Mouse (Mus musculus): ENCODE data around the gene Rnf227. TPM values are rescaled to one million over a fixed set of nuclear protein-coding genes. Genes with fewer than 3 reads are reported as not detected.
A peak's percentile ranks its signal among the peaks of the same experiment; 100 is the strongest.

Rnf227 gene
- total and polyA plus RNA-seq, 2 experiments from 2014 or later: 225 to 231 TPM

- TF ChIP-seq CTCF (IDR thresholded peaks at IDR 0.05; ENCODE audit: low read depth): no peak
These were observed 17.4 kb downstream of the Rnf227 start for GRCm38 (mm10) chr11:69357690-69358089.

DNA sequence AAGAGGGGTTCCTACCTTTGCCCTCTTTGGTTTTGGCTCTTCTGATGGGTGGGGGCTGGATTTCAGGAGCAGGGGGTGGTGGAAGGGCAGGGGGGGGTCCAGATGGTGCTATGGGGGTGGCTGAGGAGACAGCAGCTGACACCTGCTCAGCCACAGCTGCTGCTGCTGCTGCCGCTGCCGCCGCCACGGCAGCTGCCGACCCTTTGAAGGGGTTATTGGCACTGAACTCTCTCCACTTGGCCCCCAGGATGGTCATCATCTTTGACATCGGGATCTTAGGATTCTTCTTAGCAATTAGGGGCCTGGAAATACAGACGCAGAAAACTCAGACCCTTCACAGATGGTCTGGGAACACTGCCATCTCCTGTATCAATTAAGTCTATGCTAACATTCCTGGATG, 21.8 kb downstream of the Rnf227 start:
- TF ChIP-seq CTCF (IDR thresholded peaks at IDR 0.05; ENCODE audit: low read depth): no peak
- 0 out of 2 replicates have a peak overlapping the region, but pooled peaks have one; percentile 21 for H3K27ac ChIP-seq (ENCODE audit: low read depth, low read length)
- WGBS: 30% methylated on average over 7 of the region's 7 CpGs

More at GRCm38 (mm10) chr11:69357690-69358089, 17.4 kb downstream of the Rnf227 start:
- Histone ChIP-seq H3K36me3 (ENCODE audit: insufficient read depth) (peaks cover 97% of the 10 kb centered on the region), H3K27ac (ENCODE audit: low read depth, low read length) (no peak overlapping the region), H3K9ac (no peak overlapping the region), H3K4me3 (ENCODE audit: low read depth, low read length) (no peak overlapping the region), H3K4me1 (ENCODE audit: insufficient read depth) (no peaks in the 10 kb centered on the region), H3K4me2 (ENCODE audit: low read depth) (no peak overlapping the region), H3K9me3 (ENCODE audit: low read length) (no peaks in the 10 kb centered on the region), H3K27me3 (ENCODE audit: insufficient read depth, low read length) (no peaks in the 10 kb centered on the region)
- 90% methylated on average over 12 of the region's 12 CpGs for WGBS
- DNase-seq (no peak), ATAC-seq (no peak)

GRCm38 (mm10) chr11:69362479-69362878, 22.2 kb downstream of the Rnf227 start:
- no peak overlapping the region for H3K4me2 ChIP-seq (ENCODE audit: low read depth)
- WGBS: 67% methylated on average over 2 of the region's 2 CpGs
- DNase-seq (no peak), ATAC-seq (no peak)
- no peak overlapping the region for H3K27ac ChIP-seq (ENCODE audit: low read depth, low read length)
- no peaks in the 10 kb centered on the region for H3K27me3 ChIP-seq (ENCODE audit: insufficient read depth, low read length)
- no peak; the same call in 1 of the 2 replicates for TF ChIP-seq CTCF (IDR thresholded peaks at IDR 0.05; ENCODE audit: low read depth)
- no peak overlapping the region for H3K9ac ChIP-seq
- H3K4me1 ChIP-seq (ENCODE audit: insufficient read depth): peaks cover 19% of the 10 kb centered on the region
- peaks cover 68% of the 10 kb centered on the region for H3K36me3 ChIP-seq (ENCODE audit: insufficient read depth)
- H3K9me3 ChIP-seq (ENCODE audit: low read length): no peaks in the 10 kb centered on the region
- no peak overlapping the region for H3K4me3 ChIP-seq (ENCODE audit: low read depth, low read length)

More for the DNA sequence above, 21.8 kb downstream of the Rnf227 start:
- ATAC-seq (no peak), DNase-seq (no peak)
- H3K4me2 ChIP-seq (ENCODE audit: low read depth): no peak overlapping the region
- no peaks in the 10 kb centered on the region for H3K27me3 ChIP-seq (ENCODE audit: insufficient read depth, low read length)
- H3K4me3 ChIP-seq (ENCODE audit: low read depth, low read length): no peak overlapping the region
- H3K4me1 ChIP-seq (ENCODE audit: insufficient read depth): peaks cover 19% of the 10 kb centered on the region
- no peak overlapping the region for H3K9ac ChIP-seq
- peaks cover 72% of the 10 kb centered on the region for H3K36me3 ChIP-seq (ENCODE audit: insufficient read depth)
- no peaks in the 10 kb centered on the region for H3K9me3 ChIP-seq (ENCODE audit: low read length)

DNA sequence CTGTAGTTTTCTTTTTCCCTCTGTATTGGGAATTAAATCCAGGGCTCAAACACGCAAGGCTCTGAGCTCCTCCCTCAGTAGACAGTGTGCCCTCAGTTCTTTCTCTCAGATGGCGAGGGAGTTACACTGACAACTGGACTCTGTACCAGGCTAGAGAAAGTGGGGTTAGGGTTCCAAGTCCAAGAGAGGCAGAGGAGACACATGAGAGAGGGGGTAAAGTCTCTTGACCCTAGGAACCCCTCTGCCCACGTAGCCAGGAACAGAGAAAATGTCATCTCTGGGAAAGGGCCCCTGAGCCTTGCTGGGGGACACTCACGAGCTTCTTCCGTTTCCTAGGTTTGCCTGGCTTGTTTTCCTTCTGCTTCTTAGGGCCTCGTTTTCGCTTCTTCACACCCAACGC, 24.1 kb downstream of the Rnf227 start:
- Histone ChIP-seq H3K9ac (peak overlapping the region; percentile 15), H3K4me1 (ENCODE audit: insufficient read depth) (peaks cover 19% of the 10 kb centered on the region), H3K36me3 (ENCODE audit: insufficient read depth) (peaks cover 49% of the 10 kb centered on the region), H3K27me3 (ENCODE audit: insufficient read depth, low read length) (no peaks in the 10 kb centered on the region), H3K4me2 (ENCODE audit: low read depth) (peak overlapping the region; percentile 94), H3K27ac (ENCODE audit: low read depth, low read length) (peak overlapping the region; percentile 69), H3K9me3 (ENCODE audit: low read length) (no peaks in the 10 kb centered on the region), H3K4me3 (ENCODE audit: low read depth, low read length) (no peak overlapping the region)
- no peak for DNase-seq
- no peak for ATAC-seq
- TF ChIP-seq CTCF (IDR thresholded peaks at IDR 0.05; ENCODE audit: low read depth): no peak
- 31% methylated on average over 8 of the region's 8 CpGs for WGBS

- ATAC-seq (peak; percentile 56), DNase-seq (peak; percentile 87)
- Histone ChIP-seq H3K4me3 (ENCODE audit: low read depth, low read length) (no peak overlapping the region), H3K9ac (peak overlapping the region; percentile 28; the same call in 1 of the 2 replicates), H3K4me2 (ENCODE audit: low read depth) (peak overlapping the region; percentile 94), H3K36me3 (ENCODE audit: insufficient read depth) (peaks cover 44% of the 10 kb centered on the region), H3K27me3 (ENCODE audit: insufficient read depth, low read length) (no peaks in the 10 kb centered on the region), H3K4me1 (ENCODE audit: insufficient read depth) (peaks cover 19% of the 10 kb centered on the region), H3K9me3 (ENCODE audit: low read length) (no peaks in the 10 kb centered on the region), H3K27ac (ENCODE audit: low read depth, low read length) (peak overlapping the region; percentile 100)
- WGBS: 3% methylated on average over 6 of the region's 6 CpGs
- no peak for TF ChIP-seq CTCF (IDR thresholded peaks at IDR 0.05; ENCODE audit: low read depth)
These were observed 24.6 kb downstream of the Rnf227 start for GRCm38 (mm10) chr11:69364910-69365309.

- H3K27ac ChIP-seq (ENCODE audit: low read depth, low read length): peak overlapping the region; percentile 100
- no peaks in the 10 kb centered on the region for H3K9me3 ChIP-seq (ENCODE audit: low read length)
- 20% methylated on average over 6 of the region's 6 CpGs for WGBS
- no peaks in the 10 kb centered on the region for H3K27me3 ChIP-seq (ENCODE audit: insufficient read depth, low read length)
- no peak for ATAC-seq
- H3K9ac ChIP-seq: peak overlapping the region; percentile 100
- H3K4me2 ChIP-seq (ENCODE audit: low read depth): peak overlapping the region; percentile 94
- H3K4me3 ChIP-seq (ENCODE audit: low read depth, low read length): peak overlapping the region; percentile 88
- TF ChIP-seq CTCF (IDR thresholded peaks at IDR 0.05; ENCODE audit: low read depth): no peak
- peaks cover 35% of the 10 kb centered on the region for H3K36me3 ChIP-seq (ENCODE audit: insufficient read depth)
- peak; percentile 18 for DNase-seq
- peaks cover 21% of the 10 kb centered on the region for H3K4me1 ChIP-seq (ENCODE audit: insufficient read depth)
These were observed 25.5 kb downstream of the Rnf227 start for GRCm38 (mm10) chr11:69365722-69366121.

DNA sequence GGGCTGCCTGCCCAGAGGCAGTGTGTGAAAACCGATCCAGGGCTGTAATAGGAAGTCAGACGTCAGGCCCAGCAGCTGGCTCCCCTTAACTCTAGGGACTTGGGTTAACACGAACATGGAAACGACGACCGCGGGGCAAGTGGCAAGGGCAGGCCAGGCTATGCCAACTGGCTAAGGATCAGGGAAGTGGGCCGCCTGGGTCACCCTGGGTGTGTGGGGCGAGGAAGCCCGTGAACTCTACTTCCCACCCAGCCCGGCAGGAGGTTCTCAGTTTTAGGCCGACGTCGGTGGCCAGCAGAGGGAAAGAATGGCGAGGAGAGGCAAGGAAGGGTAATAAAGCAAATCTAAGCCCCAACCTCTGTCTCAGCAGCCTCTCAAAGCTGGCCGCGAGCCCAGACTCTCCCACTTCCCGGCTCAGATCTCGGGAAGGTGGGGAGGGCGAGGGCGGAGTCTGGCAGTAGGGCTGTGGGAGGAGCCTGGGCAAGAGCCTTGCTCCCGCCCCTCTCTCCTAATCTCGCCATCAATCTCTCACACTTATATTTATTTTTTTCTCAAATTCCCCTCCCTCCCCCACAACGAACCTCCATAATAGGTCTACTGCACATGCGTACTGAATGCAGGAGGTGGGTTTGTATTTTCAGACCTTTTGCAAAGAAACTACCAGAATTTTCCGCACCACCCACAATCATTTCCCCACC, 26.0 kb downstream of the Rnf227 start:
- ATAC-seq: peak; percentile 86

More for the DNA sequence above, 26.0 kb downstream of the Rnf227 start:
- H3K4me3 ChIP-seq (ENCODE audit: low read depth, low read length): peak overlapping the region; percentile 88
- peak; percentile 97 for DNase-seq
- peak; percentile 44; the same call in 1 of the 2 replicates for TF ChIP-seq CTCF (IDR thresholded peaks at IDR 0.05; ENCODE audit: low read depth)
- peaks cover 30% of the 10 kb centered on the region for H3K36me3 ChIP-seq (ENCODE audit: insufficient read depth)
- WGBS: 2% methylated on average over 26 of the region's 26 CpGs
- peak overlapping the region; percentile 100 for H3K9ac ChIP-seq
- H3K9me3 ChIP-seq (ENCODE audit: low read length): no peaks in the 10 kb centered on the region
- H3K4me2 ChIP-seq (ENCODE audit: low read depth): peak overlapping the region; percentile 94
- H3K27me3 ChIP-seq (ENCODE audit: insufficient read depth, low read length): no peaks in the 10 kb centered on the region
- H3K4me1 ChIP-seq (ENCODE audit: insufficient read depth): peaks cover 27% of the 10 kb centered on the region
- peak overlapping the region; percentile 100 for H3K27ac ChIP-seq (ENCODE audit: low read depth, low read length)

Measured in forebrain, postnatal 0 days (tissue).